Comparison of ENCODE assay signal across 24 mouse cellular contexts in genomic region chr6:49712980-49713379, GRCm38 (mm10).
DNase-seq lines count a peak whose midpoint lies in the region; ATAC-seq and TF ChIP-seq lines count a peak whose summit lies in the region.
"Had no signal": no experiment of that assay in that cellular context is flagged by ENCODE, and none has a peak within 500 bp of the region (broad histone marks: within the 10 kb centered on the region; RNA-seq: fewer than 3 reads in every experiment).

No protein-coding gene starts in this region.

- no peaks in the 10 kb centered on the region for H3K36me3 ChIP-seq in kidney, embryonic 14.5 days (ENCODE audit: control insufficient read depth, insufficient read depth, low read length)
- H3K36me3 ChIP-seq in kidney, embryonic 16.5 days (ENCODE audit: insufficient read depth, low read length) = no peaks in the 10 kb centered on the region
- no peaks in the 10 kb centered on the region for H3K36me3 ChIP-seq in kidney, adult 2 months (ENCODE audit: control insufficient read depth, insufficient read depth, low read length)
- H3K36me3 ChIP-seq: embryonic facial prominence, embryonic 10.5 days; embryonic facial prominence, embryonic 12.5 days; forebrain, embryonic 15.5 days; G1E had no signal

- H3K27ac ChIP-seq in kidney, embryonic 14.5 days (ENCODE audit: low read depth, low read length) = peak overlapping the region; percentile 51
- H3K27ac ChIP-seq in kidney, embryonic 16.5 days (ENCODE audit: low read length) = peak overlapping the region; percentile 57; the same call in 1 of the 2 replicates
- no peak overlapping the region for H3K27ac ChIP-seq in kidney, adult 2 months (ENCODE audit: insufficient read depth, low read depth, low read length)
- H3K27ac ChIP-seq: embryonic facial prominence, embryonic 10.5 days; embryonic facial prominence, embryonic 12.5 days; forebrain, embryonic 13.5 days; forebrain, embryonic 15.5 days had no signal

- peaks cover 8% of the 10 kb centered on the region; the same call in 1 of the 2 replicates for H3K4me1 ChIP-seq in kidney, embryonic 14.5 days (ENCODE audit: control insufficient read depth, insufficient read depth, low read length)
- peaks cover 12% of the 10 kb centered on the region for H3K4me1 ChIP-seq in kidney, embryonic 16.5 days (ENCODE audit: insufficient read depth, low read length)
- H3K4me1 ChIP-seq in kidney, adult 2 months (ENCODE audit: control insufficient read depth, insufficient read depth, low read length) = no peaks in the 10 kb centered on the region
- H3K4me1 ChIP-seq: forebrain, embryonic 15.5 days had no signal

- 63% methylated on average over 1 of the region's 1 CpGs for WGBS in kidney, embryonic 14.5 days
- WGBS in kidney, embryonic 16.5 days = 60% methylated on average over 1 of the region's 1 CpGs
- 51% methylated on average over 1 of the region's 1 CpGs for WGBS in kidney, adult 2 months

- H3K4me2 ChIP-seq in kidney, embryonic 14.5 days (replicated peaks; ENCODE audit: low read depth, low read length) = no peak overlapping the region
- no peak overlapping the region for H3K4me2 ChIP-seq in kidney, embryonic 16.5 days (replicated peaks; ENCODE audit: low read depth, low read length)
- H3K4me2 ChIP-seq: embryonic facial prominence, embryonic 12.5 days; forebrain, embryonic 13.5 days; forebrain, embryonic 15.5 days had no signal

- ATAC-seq in kidney, embryonic 14.5 days (ENCODE audit: low FRiP score, low TSS enrichment) = peak; percentile 90
- peak; percentile 73 for ATAC-seq in kidney, embryonic 16.5 days (ENCODE audit: low FRiP score, low TSS enrichment)
- ATAC-seq: activated CD4-positive, CD25-positive, alpha-beta regulatory T cell, adult 4 months; CD4-positive, CD25-positive, alpha-beta regulatory T cell, adult 4 months; forebrain, embryonic 13.5 days; forebrain, embryonic 15.5 days; Patski had no signal

- no peaks in the 10 kb centered on the region for H3K9me3 ChIP-seq in kidney, embryonic 14.5 days (ENCODE audit: control insufficient read depth, low read length)
- H3K9me3 ChIP-seq in kidney, embryonic 16.5 days (ENCODE audit: low read length) = no peaks in the 10 kb centered on the region
- H3K9me3 ChIP-seq: embryonic facial prominence, embryonic 10.5 days; embryonic facial prominence, embryonic 12.5 days; forebrain, embryonic 13.5 days; forebrain, embryonic 15.5 days; G1E had no signal

- no peak overlapping the region for H3K9ac ChIP-seq in kidney, embryonic 14.5 days (ENCODE audit: low read depth, low read length)
- H3K9ac ChIP-seq in kidney, embryonic 16.5 days (replicated peaks; ENCODE audit: low read length) = no peak overlapping the region
- H3K9ac ChIP-seq: embryonic facial prominence, embryonic 12.5 days; forebrain, embryonic 13.5 days; forebrain, embryonic 15.5 days had no signal

- H3K4me3 ChIP-seq in kidney, embryonic 14.5 days (ENCODE audit: low read length) = no peak overlapping the region
- no peak overlapping the region for H3K4me3 ChIP-seq in kidney, embryonic 16.5 days (ENCODE audit: low read length)
- H3K4me3 ChIP-seq in kidney, adult 2 months (ENCODE audit: insufficient read depth, low read depth, low read length) = no peak overlapping the region
- H3K4me3 ChIP-seq: embryonic facial prominence, embryonic 10.5 days; embryonic facial prominence, embryonic 12.5 days; forebrain, embryonic 13.5 days; forebrain, embryonic 15.5 days had no signal

- DNase-seq in kidney, adult 18-20 months = no peak
- no peak for DNase-seq in kidney, adult 2 months
- DNase-seq in kidney, postnatal 4 days = peak; percentile 7 to 15
- no peak for DNase-seq in kidney, postnatal 36 days
- DNase-seq: adrenal gland, adult 8-10 months; adrenal gland, postnatal 14 days; adrenal gland, postnatal 36 days; B cell, adult 2 months; cerebellum, adult 11-12 months; cerebellum, adult 2 months; cerebellum, adult 9-10 months; cerebellum, postnatal 10 days; cerebellum, postnatal 25 days had no signal

- no peak for TF ChIP-seq CTCF in kidney, adult 2 months (conservative IDR thresholded peaks at IDR 0.05; ENCODE audit: insufficient read depth, insufficient read length, low read depth, low read length)

- no peak for TF ChIP-seq POLR2A in kidney, adult 2 months (IDR thresholded peaks at IDR 0.05; ENCODE audit: low read depth, low read length)

- no peaks in the 10 kb centered on the region for H3K27me3 ChIP-seq in kidney, embryonic 14.5 days (ENCODE audit: control insufficient read depth, insufficient read depth, low read length)
- no peaks in the 10 kb centered on the region for H3K27me3 ChIP-seq in kidney, embryonic 16.5 days (ENCODE audit: insufficient read depth, low read length)
- no peaks in the 10 kb centered on the region for H3K27me3 ChIP-seq in kidney, adult 2 months (replicated peaks; ENCODE audit: control insufficient read depth, insufficient read depth, low read length)
- H3K27me3 ChIP-seq: CH12.LX; embryonic facial prominence, embryonic 12.5 days; forebrain, embryonic 13.5 days; forebrain, embryonic 15.5 days; Patski had no signal

Comparison
In these comparisons a context has a peak if more than half of its experiments do, and no peak if none do; other contexts are left out.
1. DNase-seq: peak in kidney, postnatal 4 days (2 of 2); none in kidney, adult 18-20 months (single experiment), kidney, adult 2 months (single experiment) and kidney, postnatal 36 days (0 of 2).